Comparison of ENCODE assay signal across 12 mouse cellular contexts in the genomic region with DNA sequence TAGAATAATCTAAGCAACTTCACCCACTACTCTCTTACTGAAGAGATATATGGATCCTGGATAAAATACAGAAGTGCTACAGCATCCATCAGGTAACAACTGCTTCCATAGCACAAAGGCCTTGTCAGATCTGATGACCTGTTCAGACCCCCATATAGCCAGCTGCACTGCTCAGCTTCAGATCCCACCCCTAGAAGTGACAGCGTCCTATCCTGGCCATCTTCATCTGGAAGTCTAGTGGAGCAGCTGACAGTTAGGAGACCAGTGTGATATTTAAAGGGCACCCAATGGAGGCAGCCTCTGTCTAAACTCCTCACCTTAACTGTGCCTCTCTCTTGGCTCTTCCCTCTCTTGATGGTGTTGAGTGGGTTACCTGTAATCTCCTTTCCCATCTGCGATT.
"Had no signal": no experiment of that assay in that cellular context is flagged by ENCODE, and none has a peak within 500 bp of the region (broad histone marks: within the 10 kb centered on the region; RNA-seq: fewer than 3 reads in every experiment).

No protein-coding gene starts in this region.

- DNase-seq: left cerebral cortex, postnatal 4 days; liver; liver, embryonic 13.5 days; liver, postnatal 0 days; lung, adult 18-20 months; lung, adult 2 months; lung, embryonic 14.5 days; lung, postnatal 10 days; lung, postnatal 14 days; lung, postnatal 36 days; lung, postnatal 4 days; midbrain, embryonic 14.5 days had no signal
